Mouse (Mus musculus) ES-Bruce4 (cell line): ENCODE measurements at regions not wholly inside any gene's neighbourhood (a gene's known extent, or its start where the extent isn't known, plus 50 kb on each side); places are given as distances from the start of the nearest gene placed in this dataset.

Source experiments
- H3K27ac ChIP-seq: 2 replicates; pipeline ENCODE4 v1.5.1; 2012; ENCODE audit warnings: low read length, inconsistent platforms; ENCODE audit not compliant: insufficient read depth
- H3K27me3 ChIP-seq: 2 replicates; pipeline ENCODE4 v1.6.1; 2012; ENCODE audit warnings: mild to moderate bottlenecking, low read length, inconsistent platforms; ENCODE audit not compliant: control insufficient read depth, poor library complexity, insufficient read depth, severe bottlenecking
- H3K36me3 ChIP-seq: 2 replicates; pipeline ENCODE4 v1.6.1; 2012; ENCODE audit warnings: inconsistent platforms, mild to moderate bottlenecking, low read length, moderate library complexity; ENCODE audit not compliant: control insufficient read depth, poor library complexity, insufficient read depth, severe bottlenecking
- H3K4me1 ChIP-seq: one replicate; pipeline ENCODE4 v1.8.1; 2011; ENCODE audit warnings: low read length; ENCODE audit not compliant: control insufficient read depth, insufficient read depth
- H3K4me3 ChIP-seq: 2 replicates; pipeline ENCODE4 v1.5.1; 2011; ENCODE audit warnings: low read depth, mild to moderate bottlenecking, low read length
- H3K9ac ChIP-seq: 2 replicates; pipeline ENCODE4 v1.6.1; 2012; ENCODE audit warnings: low read depth, mild to moderate bottlenecking, inconsistent platforms; ENCODE audit not compliant: poor library complexity, severe bottlenecking
- H3K9me3 ChIP-seq: replicated peaks from 2 replicates; pipeline ENCODE4 v1.6.1; 2012; ENCODE audit warnings: mild to moderate bottlenecking, low read length, inconsistent platforms; ENCODE audit not compliant: control insufficient read depth, poor library complexity, insufficient read depth, severe bottlenecking
- CTCF ChIP-seq: IDR thresholded peaks from one replicate; pipeline ENCODE4 v1.8.1; 2011; ENCODE audit warnings: low read depth, low read length
- EP300 ChIP-seq: IDR thresholded peaks from 2 replicates; pipeline ENCODE4 v1.6.1; 2011; ENCODE audit warnings: low read depth, low read length; ENCODE audit not compliant: insufficient read depth
- POLR2A ChIP-seq: IDR thresholded peaks from one replicate; pipeline ENCODE4 v1.8.1; 2011; ENCODE audit warnings: low read length; ENCODE audit not compliant: insufficient read depth

DNA sequence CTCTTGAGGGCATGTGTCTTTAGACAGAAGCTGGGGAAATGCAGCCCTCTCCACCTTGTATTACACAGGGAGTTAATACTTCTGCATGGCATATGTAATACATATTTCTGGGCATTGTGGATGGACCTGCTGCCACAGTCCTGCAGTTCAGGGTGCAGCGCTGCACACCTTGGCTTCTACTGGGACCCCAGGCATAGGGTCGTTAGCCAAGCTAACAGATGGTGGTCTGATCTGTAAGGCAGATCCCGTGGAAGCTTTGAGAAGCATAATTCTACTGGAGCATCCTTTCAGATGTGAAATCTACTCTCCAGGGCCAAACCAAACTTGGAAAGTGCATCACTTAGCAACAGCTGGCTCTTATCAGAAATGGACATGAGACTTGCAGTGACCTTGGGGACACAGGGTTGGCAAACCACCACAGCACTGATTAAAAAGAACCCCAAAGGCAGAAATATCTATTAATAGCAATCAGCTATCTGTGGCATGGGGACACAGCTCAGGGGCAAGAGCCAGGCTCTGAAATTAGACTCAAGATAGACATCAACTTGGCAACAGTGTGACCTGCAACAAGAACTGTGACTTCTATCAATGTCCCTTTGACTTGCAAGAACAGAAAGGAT is 155.0 kb downstream of the Drd1 start:
- H3K27ac ChIP-seq = no peak overlapping the region
- no peak overlapping the region for H3K4me3 ChIP-seq
- TF ChIP-seq EP300 = no peak
- no peaks in the 10 kb centered on the region for H3K4me1 ChIP-seq
- no peaks in the 10 kb centered on the region for H3K27me3 ChIP-seq
- no peaks in the 10 kb centered on the region for H3K36me3 ChIP-seq
- H3K9ac ChIP-seq = no peak overlapping the region
- peaks cover 6% of the 10 kb centered on the region; the same call in 1 of the 2 replicates for H3K9me3 ChIP-seq

DNA sequence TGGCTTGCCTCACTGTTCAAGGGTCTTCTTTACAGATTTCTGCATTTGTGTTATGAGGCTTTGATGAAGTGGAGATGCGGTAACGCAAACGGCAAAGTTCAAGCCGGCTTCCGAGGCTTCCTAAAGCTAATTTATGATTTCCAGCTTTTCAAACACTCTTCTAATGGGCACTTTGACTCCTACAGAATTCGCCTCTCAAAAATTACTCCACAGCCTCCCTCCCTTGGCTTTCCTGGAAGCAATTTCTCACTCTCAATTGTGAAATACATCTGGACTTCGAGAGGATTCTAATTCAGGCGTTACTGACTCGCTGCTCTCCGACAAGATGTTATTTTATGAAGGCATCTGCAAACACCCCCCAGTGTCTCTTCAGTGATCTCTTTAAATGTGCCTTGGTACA is 157.2 kb downstream of the Drd1 start:
- Histone ChIP-seq H3K4me3 (no peak overlapping the region), H3K27ac (no peak overlapping the region), H3K27me3 (no peaks in the 10 kb centered on the region), H3K36me3 (no peaks in the 10 kb centered on the region), H3K9me3 (peaks cover 6% of the 10 kb centered on the region; the same call in 1 of the 2 replicates), H3K9ac (no peak overlapping the region), H3K4me1 (no peaks in the 10 kb centered on the region)
- TF ChIP-seq CTCF (no peak), EP300 (no peak), POLR2A (no peak)

DNA sequence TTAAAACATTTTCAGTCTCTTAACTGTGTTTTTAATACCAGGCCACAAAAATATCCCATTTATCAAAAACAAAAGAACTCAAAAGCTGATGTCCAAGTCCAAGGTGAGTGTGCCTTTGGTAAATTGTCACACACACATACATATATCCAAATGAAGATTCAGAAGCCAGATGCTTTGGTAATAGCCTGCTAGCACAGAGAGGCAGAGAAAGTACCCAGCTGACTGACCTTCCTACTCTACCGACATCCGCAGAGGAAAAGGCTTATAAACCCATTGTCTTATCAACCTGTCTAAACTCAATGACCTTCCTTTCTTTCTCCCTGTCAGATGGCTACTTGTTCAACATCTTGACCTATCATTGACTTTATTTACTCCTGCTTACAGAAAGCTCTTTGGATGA is 158.3 kb downstream of the Drd1 start:
- H3K4me3 ChIP-seq = no peak overlapping the region
- no peaks in the 10 kb centered on the region for H3K36me3 ChIP-seq
- H3K9me3 ChIP-seq = peaks cover 6% of the 10 kb centered on the region; the same call in 1 of the 2 replicates
- no peaks in the 10 kb centered on the region for H3K27me3 ChIP-seq
- H3K27ac ChIP-seq = no peak overlapping the region
- no peaks in the 10 kb centered on the region for H3K4me1 ChIP-seq
- no peak overlapping the region for H3K9ac ChIP-seq
- no peak for TF ChIP-seq POLR2A
- no peak for TF ChIP-seq EP300
- no peak for TF ChIP-seq CTCF

DNA sequence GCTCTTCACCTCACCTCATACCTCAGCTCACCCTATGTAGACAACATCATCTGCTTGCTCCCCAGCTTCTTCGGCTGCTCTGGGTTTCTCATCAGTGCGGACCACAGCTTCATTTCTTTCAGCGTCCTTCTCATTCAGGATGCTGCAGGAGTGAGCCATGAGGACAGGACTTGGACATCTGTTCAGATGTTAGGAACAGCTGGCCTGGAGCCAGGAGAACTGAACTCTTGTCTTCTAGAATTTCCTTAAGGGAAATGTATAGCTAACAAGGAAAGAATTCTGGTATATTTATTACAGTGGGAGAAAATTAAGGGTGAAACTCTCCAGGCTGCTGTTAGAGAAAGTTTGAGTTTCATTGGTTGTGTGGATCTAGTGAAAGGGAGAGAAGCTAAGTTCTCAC is 167.1 kb downstream of the Drd1 start:
- TF ChIP-seq POLR2A (no peak), CTCF (no peak), EP300 (no peak)
- Histone ChIP-seq H3K27me3 (no peaks in the 10 kb centered on the region), H3K9me3 (no peaks in the 10 kb centered on the region), H3K4me3 (no peak overlapping the region), H3K4me1 (no peaks in the 10 kb centered on the region), H3K9ac (no peak overlapping the region), H3K36me3 (no peaks in the 10 kb centered on the region), H3K27ac (no peak overlapping the region)

DNA sequence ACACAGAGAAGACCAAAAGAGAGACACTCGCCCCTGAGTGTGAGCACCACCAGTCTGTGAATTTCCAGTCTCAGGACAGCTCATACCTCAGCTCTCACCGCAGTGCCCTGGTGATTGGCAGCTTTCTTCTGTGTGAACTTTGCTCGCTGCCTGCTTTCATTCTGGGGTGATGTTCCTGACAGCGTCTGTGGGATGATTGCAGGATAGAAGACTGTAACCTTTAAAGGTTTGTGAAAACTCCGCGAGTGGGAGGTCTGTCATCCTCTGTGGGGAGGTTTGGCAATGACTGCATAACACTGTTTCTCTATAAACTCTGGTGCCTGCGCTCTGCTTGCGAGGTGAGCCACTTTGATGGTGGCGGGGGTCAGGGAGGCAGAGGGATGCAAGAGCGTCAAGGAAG is 169.7 kb downstream of the Drd1 start:
- no peak overlapping the region for H3K9ac ChIP-seq
- H3K27me3 ChIP-seq = no peaks in the 10 kb centered on the region
- TF ChIP-seq CTCF = no peak
- no peak for TF ChIP-seq POLR2A
- no peak for TF ChIP-seq EP300
- no peak overlapping the region for H3K27ac ChIP-seq
- no peak overlapping the region for H3K4me3 ChIP-seq
- no peaks in the 10 kb centered on the region for H3K36me3 ChIP-seq
- no peaks in the 10 kb centered on the region for H3K4me1 ChIP-seq
- no peaks in the 10 kb centered on the region for H3K9me3 ChIP-seq

DNA sequence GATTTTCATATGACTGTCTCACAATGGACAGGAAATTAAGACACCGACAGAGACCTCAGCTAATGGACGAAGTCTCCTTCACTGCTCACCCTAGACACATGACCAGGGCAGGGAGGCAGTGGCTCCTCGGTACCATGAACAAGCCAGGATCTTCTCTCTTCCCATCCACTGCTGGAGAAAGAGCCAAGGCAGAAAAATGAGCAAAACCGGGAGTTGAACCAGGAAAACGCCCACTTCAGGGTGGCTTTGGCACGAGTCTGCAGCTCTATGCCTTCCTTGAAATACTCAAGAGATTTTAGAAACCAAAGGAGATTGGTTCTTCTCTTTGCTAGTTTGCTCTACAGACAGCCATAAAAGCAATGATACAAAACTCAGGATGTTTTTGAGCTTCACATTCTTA is 172.3 kb downstream of the Drd1 start:
- no peak overlapping the region for H3K9ac ChIP-seq
- no peaks in the 10 kb centered on the region for H3K4me1 ChIP-seq
- H3K4me3 ChIP-seq = no peak overlapping the region
- TF ChIP-seq CTCF = no peak
- TF ChIP-seq EP300 = no peak
- no peak for TF ChIP-seq POLR2A
- no peak overlapping the region for H3K27ac ChIP-seq
- H3K9me3 ChIP-seq = no peaks in the 10 kb centered on the region
- H3K36me3 ChIP-seq = no peaks in the 10 kb centered on the region
- no peaks in the 10 kb centered on the region for H3K27me3 ChIP-seq
